Mouse (Mus musculus): ENCODE results near the gene Fastkd1. TPM values are rescaled to one million over a fixed set of nuclear protein-coding genes. Genes with fewer than 3 reads are reported as not detected.

Fastkd1 gene
- total and polyA plus RNA-seq, 3 experiments: 9.8 to 15.7 TPM; not detected in 1

DNA sequence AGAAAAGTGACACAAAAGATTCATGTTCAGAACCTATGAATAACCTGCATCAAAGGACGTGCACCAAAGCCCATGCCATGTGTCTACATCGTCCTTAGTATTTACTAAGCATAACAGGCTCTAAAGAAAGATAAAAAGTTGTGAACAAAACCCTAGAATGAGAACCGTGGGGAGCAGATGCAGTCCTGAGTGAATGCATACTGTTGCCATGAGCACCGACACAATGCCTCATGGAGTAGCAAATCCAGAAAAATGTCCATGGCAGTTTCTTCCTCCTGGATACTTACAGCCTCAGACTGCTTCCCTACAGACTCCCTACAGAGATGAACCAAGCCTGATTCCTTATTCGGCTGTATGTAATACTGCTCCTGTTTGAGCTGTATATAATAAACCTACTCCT is 47.7 kb upstream of the Fastkd1 start:
- H3K27me3 ChIP-seq (ENCODE audit: control insufficient read depth in 1 of 2, insufficient read depth in 2 of 2, low read length in 2 of 2): no peaks in the 10 kb centered on the region
- DNase-seq (ENCODE audit: low read depth, low spot score): no peak
- H3K9ac ChIP-seq (ENCODE audit: control insufficient read depth, low read depth, low read length, poor library complexity, severe bottlenecking): no peak overlapping the region
- H3K4me1 ChIP-seq (ENCODE audit: control insufficient read depth in 1 of 2, insufficient read depth in 2 of 2, low read length in 2 of 2): no peaks in the 10 kb centered on the region
- no peaks in the 10 kb centered on the region for H3K9me3 ChIP-seq (replicated peaks; ENCODE audit: insufficient read depth, low read length)
- H3K79me2 ChIP-seq (ENCODE audit: control insufficient read depth, insufficient read depth, low read length, poor library complexity): no peaks in the 10 kb centered on the region
- no peak for TF ChIP-seq ZC3H11A (IDR thresholded peaks at IDR 0.05; ENCODE audit: low read depth, low read length)
- no peak for TF ChIP-seq CTCF (IDR thresholded peaks at IDR 0.05 in 2 of 3, conservative IDR thresholded peaks at IDR 0.05 in 1 of 3; ENCODE audit: control insufficient read depth in 1 of 3, insufficient read depth in 1 of 3, low read depth in 2 of 3, low read length in 3 of 3, poor library complexity in 1 of 3, severe bottlenecking in 1 of 3)
- TF ChIP-seq MAX (IDR thresholded peaks at IDR 0.05; ENCODE audit: low read length): no peak
- TF ChIP-seq KAT2A (conservative IDR thresholded peaks at IDR 0.05; ENCODE audit: low read depth, low read length): no peak
- TF ChIP-seq CHD1 (IDR thresholded peaks at IDR 0.05; ENCODE audit: low read depth, low read length): no peak
- no peak for TF ChIP-seq MAFK (IDR thresholded peaks at IDR 0.05; ENCODE audit: borderline replicate concordance, low read depth, low read length)
- TF ChIP-seq JUND (IDR thresholded peaks at IDR 0.05; ENCODE audit: low read depth, low read length): no peak
- TF ChIP-seq TBP (IDR thresholded peaks at IDR 0.05; ENCODE audit: low read depth, low read length): no peak
- TF ChIP-seq BHLHE40 (IDR thresholded peaks at IDR 0.05; ENCODE audit: borderline replicate concordance, low read depth, low read length): no peak
- no peak for TF ChIP-seq POLR2AphosphoS2 (IDR thresholded peaks at IDR 0.05; ENCODE audit: low read length)
- no peak for TF ChIP-seq POLR2A (IDR thresholded peaks at IDR 0.05; ENCODE audit: control insufficient read depth in 1 of 2, insufficient read depth in 1 of 2, low read depth in 1 of 2, low read length in 2 of 2, poor library complexity in 1 of 2)
- TF ChIP-seq GATA1 (IDR thresholded peaks at IDR 0.05; ENCODE audit: low read depth, low read length): no peak
- TF ChIP-seq TCF12 (IDR thresholded peaks at IDR 0.05; ENCODE audit: low read depth, low read length): no peak
- H3K27ac ChIP-seq (ENCODE audit: control insufficient read depth, low read depth, low read length): no peak overlapping the region
- peaks cover 0 to 4% of the 10 kb centered on the region in 2 experiments; a peak in 1 of 4 replicates for H3K36me3 ChIP-seq (ENCODE audit: control insufficient read depth in 1 of 2, insufficient read depth in 2 of 2, low read length in 2 of 2)
- H3K4me3 ChIP-seq (ENCODE audit: control insufficient read depth in 1 of 2, insufficient read depth in 1 of 2, low read depth in 2 of 2, low read length in 2 of 2): no peak overlapping the region

GRCm38 (mm10) chr2:69745091-69745490 is 31.8 kb upstream of the Fastkd1 start:
- H3K27me3 ChIP-seq (ENCODE audit: control insufficient read depth in 1 of 2, insufficient read depth in 2 of 2, low read length in 2 of 2): no peaks in the 10 kb centered on the region
- H3K9ac ChIP-seq (ENCODE audit: control insufficient read depth, low read depth, low read length, poor library complexity, severe bottlenecking): no peak overlapping the region
- H3K4me1 ChIP-seq (ENCODE audit: control insufficient read depth in 1 of 2, insufficient read depth in 2 of 2, low read length in 2 of 2): no peaks in the 10 kb centered on the region
- H3K4me3 ChIP-seq (ENCODE audit: control insufficient read depth in 1 of 2, insufficient read depth in 1 of 2, low read depth in 2 of 2, low read length in 2 of 2): no peak overlapping the region
- peak; percentile 41 for DNase-seq (ENCODE audit: low read depth, low spot score)
- no peak overlapping the region for H3K27ac ChIP-seq (ENCODE audit: control insufficient read depth, low read depth, low read length)
- no peaks in the 10 kb centered on the region for H3K9me3 ChIP-seq (replicated peaks; ENCODE audit: insufficient read depth, low read length)
- no peaks in the 10 kb centered on the region for H3K79me2 ChIP-seq (ENCODE audit: control insufficient read depth, insufficient read depth, low read length, poor library complexity)
- peaks cover 0 to 54% of the 10 kb centered on the region in 2 experiments; a peak in 2 of 4 replicates for H3K36me3 ChIP-seq (ENCODE audit: control insufficient read depth in 1 of 2, insufficient read depth in 2 of 2, low read length in 2 of 2)
- TF ChIP-seq MAX (IDR thresholded peaks at IDR 0.05; ENCODE audit: low read length) (no peak), ZNF384 (IDR thresholded peaks at IDR 0.05; ENCODE audit: low read depth, low read length) (no peak), MXI1 (IDR thresholded peaks at IDR 0.05; ENCODE audit: low read depth, low read length) (no peak), ETS1 (IDR thresholded peaks at IDR 0.05; ENCODE audit: low read depth, low read length) (no peak), SMC3 (IDR thresholded peaks at IDR 0.05; ENCODE audit: low read depth, low read length) (peak; percentile 25), ZMIZ1 (IDR thresholded peaks at IDR 0.05; ENCODE audit: low read depth, low read length) (no peak), POLR2AphosphoS2 (IDR thresholded peaks at IDR 0.05; ENCODE audit: low read length) (no peak), MYC (IDR thresholded peaks at IDR 0.05; ENCODE audit: low read depth, low read length) (0 out of 2 replicates have a peak, but pooled peaks have one; percentile 46), CTCF (IDR thresholded peaks at IDR 0.05 in 2 of 3, conservative IDR thresholded peaks at IDR 0.05 in 1 of 3; ENCODE audit: control insufficient read depth in 1 of 3, insufficient read depth in 1 of 3, low read depth in 2 of 3, low read length in 3 of 3, poor library complexity in 1 of 3, severe bottlenecking in 1 of 3) (peak; percentile 31 to 53 (median 50)), JUND (IDR thresholded peaks at IDR 0.05; ENCODE audit: low read depth, low read length) (no peak), CHD1 (IDR thresholded peaks at IDR 0.05; ENCODE audit: low read depth, low read length) (no peak), MAFK (IDR thresholded peaks at IDR 0.05; ENCODE audit: borderline replicate concordance, low read depth, low read length) (no peak), MAZ (IDR thresholded peaks at IDR 0.05; ENCODE audit: low read depth, low read length) (no peak)

All from MEL (cell line).